Mouse (Mus musculus) lung, embryonic 14.5 days (tissue): ENCODE measurements around the gene Tspan5. TPM values are rescaled to one million over a fixed set of nuclear protein-coding genes. Genes with fewer than 3 reads are reported as not detected.

ENCODE experiments used
- ATAC-seq: fragments of 200-750 bp; cut with Nextera tagmentation; 2 replicates; pipeline ENCODE4 v1.8.0; 2017; ENCODE audit warnings: mild to moderate bottlenecking, moderate TSS enrichment, moderate library complexity; ENCODE audit not compliant: insufficient read depth
- DNase-seq: peaks from one replicate; pipeline ENCODE4 v3.0.0-alpha.2; 2015
- H3K27ac ChIP-seq: fragments of 300-500 bp; sonication (generic); 2 replicates; pipeline ENCODE4 v1.5.1; 2014; ENCODE audit warnings: low read depth, mild to moderate bottlenecking, moderate library complexity
- H3K27me3 ChIP-seq: fragments of 300-500 bp; sonication (generic); 2 replicates; pipeline ENCODE4 v1.6.1; 2014; ENCODE audit warnings: low read length, control low read depth; ENCODE audit not compliant: insufficient read depth
- H3K36me3 ChIP-seq: fragments of 300-500 bp; sonication (generic); 2 replicates; pipeline ENCODE4 v1.6.1; 2014; ENCODE audit warnings: control low read depth; ENCODE audit not compliant: insufficient read depth
- H3K4me1 ChIP-seq: fragments of 300-500 bp; sonication (generic); 2 replicates; pipeline ENCODE4 v1.6.1; 2014; ENCODE audit warnings: antibody characterized with exemption, control low read depth; ENCODE audit not compliant: insufficient read depth
- H3K4me2 ChIP-seq: fragments of 300-500 bp; sonication (generic); 2 replicates; pipeline ENCODE4 v1.6.1; 2014; ENCODE audit warnings: mild to moderate bottlenecking
- H3K4me3 ChIP-seq: fragments of 300-500 bp; sonication (generic); 2 replicates; pipeline ENCODE4 v1.5.1; 2014; ENCODE audit warnings: low read depth, low read length
- H3K9ac ChIP-seq: fragments of 300-500 bp; sonication (generic); 2 replicates; pipeline ENCODE4 v1.6.1; 2014
- H3K9me3 ChIP-seq: fragments of 300-500 bp; sonication (generic); 2 replicates; pipeline ENCODE4 v1.6.1; 2016; ENCODE audit warnings: low read depth, low read length, control low read depth
- CTCF ChIP-seq: IDR thresholded peaks from 2 replicates; pipeline ENCODE4 v1.5.1; 2016; ENCODE audit warnings: antibody characterized with exemption, low read depth
- WGBS: fragments of 180-500 bp; shearing (Covaris S2); extraction: QIAGEN DNeasy Blood & Tissue Kit; methylation state at CpG from one replicate; pipeline ENCODE4 v1.1.7; 2014; 5-methylcytosine and 5-hydroxymethylcytosine counted together
- polyA plus RNA-seq: library from polyadenylated mRNA; unstranded; fragments of >200 nt; fragmentation: Nextera tagmentation; extraction: Ambion mirVana; gene quantifications from 2 replicates; pipeline ENCODE4 v1.2.1, GENCODE M21; 2014

Tspan5 gene
- polyA plus RNA-seq, 1 experiment from 2014 or later: 28.3 TPM

GRCm38 (mm10) chr3:138712452-138713140 lies 29.4 kb upstream of the Tspan5 start:
- no peak for TF ChIP-seq CTCF
- Histone ChIP-seq H3K9ac (no peak overlapping the region), H3K9me3 (no peaks in the 10 kb centered on the region), H3K27me3 (no peaks in the 10 kb centered on the region), H3K4me3 (no peak overlapping the region), H3K4me1 (no peaks in the 10 kb centered on the region), H3K36me3 (no peaks in the 10 kb centered on the region), H3K4me2 (no peak overlapping the region), H3K27ac (no peak overlapping the region)
- DNase-seq (no peak), ATAC-seq (no peak)
- WGBS: 58% methylated on average over 11 of the region's 11 CpGs

GRCm38 (mm10) chr3:138713141-138713540 lies 28.9 kb upstream of the Tspan5 start:
- Histone ChIP-seq H3K4me3 (no peak overlapping the region), H3K4me2 (no peak overlapping the region), H3K36me3 (no peaks in the 10 kb centered on the region), H3K27ac (no peak overlapping the region), H3K27me3 (no peaks in the 10 kb centered on the region), H3K9me3 (no peaks in the 10 kb centered on the region), H3K9ac (no peak overlapping the region), H3K4me1 (no peaks in the 10 kb centered on the region)
- TF ChIP-seq CTCF: peak; percentile 54
- DNase-seq (peak; percentile 55), ATAC-seq (no peak)
- 60% methylated on average over 6 of the region's 6 CpGs for WGBS

- Histone ChIP-seq H3K9ac (no peak overlapping the region), H3K9me3 (no peaks in the 10 kb centered on the region), H3K4me2 (no peak overlapping the region), H3K4me1 (no peaks in the 10 kb centered on the region), H3K27ac (no peak overlapping the region), H3K27me3 (no peaks in the 10 kb centered on the region), H3K4me3 (no peak overlapping the region), H3K36me3 (no peaks in the 10 kb centered on the region)
- 32% methylated on average over 2 of the region's 2 CpGs for WGBS
- no peak for ATAC-seq
- no peak for TF ChIP-seq CTCF
- DNase-seq: no peak
Measured at GRCm38 (mm10) chr3:138714788-138715187, 27.2 kb upstream of the Tspan5 start.

GRCm38 (mm10) chr3:138715212-138715611 lies 26.8 kb upstream of the Tspan5 start:
- no peak overlapping the region for H3K4me3 ChIP-seq
- TF ChIP-seq CTCF: no peak
- 69% methylated on average over 4 of the region's 4 CpGs for WGBS
- no peaks in the 10 kb centered on the region for H3K27me3 ChIP-seq
- H3K4me1 ChIP-seq: no peaks in the 10 kb centered on the region
- no peak overlapping the region for H3K4me2 ChIP-seq
- ATAC-seq (no peak), DNase-seq (no peak)
- no peaks in the 10 kb centered on the region for H3K9me3 ChIP-seq
- no peak overlapping the region for H3K27ac ChIP-seq
- no peak overlapping the region for H3K9ac ChIP-seq
- no peaks in the 10 kb centered on the region for H3K36me3 ChIP-seq

- Histone ChIP-seq H3K9ac (no peak overlapping the region; the same call in 1 of the 2 replicates), H3K4me1 (no peaks in the 10 kb centered on the region), H3K27ac (no peak overlapping the region), H3K36me3 (no peaks in the 10 kb centered on the region), H3K27me3 (no peaks in the 10 kb centered on the region), H3K9me3 (no peaks in the 10 kb centered on the region), H3K4me3 (no peak overlapping the region), H3K4me2 (no peak overlapping the region)
- 87% methylated on average over 5 of the region's 5 CpGs for WGBS
- TF ChIP-seq CTCF: no peak
- ATAC-seq (no peak), DNase-seq (no peak)
Measured at GRCm38 (mm10) chr3:138717040-138717439, 25.0 kb upstream of the Tspan5 start.

- H3K4me2 ChIP-seq: no peak overlapping the region
- TF ChIP-seq CTCF: no peak
- WGBS: 58% methylated on average over 5 of the region's 5 CpGs
- no peak for DNase-seq
- H3K27ac ChIP-seq: no peak overlapping the region
- ATAC-seq: no peak
- H3K36me3 ChIP-seq: no peaks in the 10 kb centered on the region
- H3K9ac ChIP-seq: no peak overlapping the region
- H3K4me3 ChIP-seq: no peak overlapping the region
- no peaks in the 10 kb centered on the region for H3K4me1 ChIP-seq
- no peaks in the 10 kb centered on the region for H3K9me3 ChIP-seq
- no peaks in the 10 kb centered on the region for H3K27me3 ChIP-seq
Measured at GRCm38 (mm10) chr3:138722152-138722551, 19.8 kb upstream of the Tspan5 start.

GRCm38 (mm10) chr3:138727571-138727970 lies 14.4 kb upstream of the Tspan5 start:
- Histone ChIP-seq H3K9ac (no peak overlapping the region), H3K4me3 (no peak overlapping the region), H3K27me3 (no peaks in the 10 kb centered on the region), H3K27ac (no peak overlapping the region), H3K9me3 (no peaks in the 10 kb centered on the region), H3K4me2 (no peak overlapping the region), H3K36me3 (no peaks in the 10 kb centered on the region), H3K4me1 (no peaks in the 10 kb centered on the region)
- no peak for ATAC-seq
- 64% methylated on average over 8 of the region's 8 CpGs for WGBS
- DNase-seq: no peak
- TF ChIP-seq CTCF: no peak
